Mouse (Mus musculus) neural tube, embryonic 12.5 days (tissue): ENCODE measurements around the gene Ttc3. TPM values are rescaled to one million over a fixed set of nuclear protein-coding genes. Genes with fewer than 3 reads are reported as not detected.

ENCODE experiments used
- ATAC-seq: fragments of 200-750 bp; cut with Nextera tagmentation; 2 replicates; pipeline ENCODE4 v1.8.0; 2017; ENCODE audit warnings: low read depth, mild to moderate bottlenecking, moderate TSS enrichment, moderate library complexity; ENCODE audit not compliant: low FRiP score
- H3K27ac ChIP-seq: fragments of 300-500 bp; sonication (generic); 2 replicates; pipeline ENCODE4 v1.5.1; 2016
- H3K27me3 ChIP-seq: fragments of 300-500 bp; sonication (generic); replicated peaks from 2 replicates; pipeline ENCODE4 v1.6.1; 2016; ENCODE audit warnings: mild to moderate bottlenecking
- H3K36me3 ChIP-seq: fragments of 300-500 bp; sonication (generic); 2 replicates; pipeline ENCODE4 v1.6.1; 2016; ENCODE audit warnings: mild to moderate bottlenecking
- H3K4me1 ChIP-seq: fragments of 300-500 bp; sonication (generic); 2 replicates; pipeline ENCODE4 v1.6.1; 2016
- H3K4me2 ChIP-seq: fragments of 300-500 bp; sonication (generic); replicated peaks from 2 replicates; pipeline ENCODE4 v1.6.1; 2016; ENCODE audit warnings: mild to moderate bottlenecking
- H3K4me3 ChIP-seq: fragments of 300-500 bp; sonication (generic); 2 replicates; pipeline ENCODE4 v1.5.1; 2016
- H3K9ac ChIP-seq: fragments of 300-500 bp; sonication (generic); 2 replicates; pipeline ENCODE4 v1.6.1; 2016; ENCODE audit warnings: mild to moderate bottlenecking
- H3K9me3 ChIP-seq: fragments of 300-500 bp; sonication (generic); 2 replicates; pipeline ENCODE4 v1.6.1; 2016; ENCODE audit warnings: mild to moderate bottlenecking
- WGBS: fragments of 180-500 bp; shearing (Covaris S2); methylation state at CpG from one replicate; pipeline ENCODE4 v1.1.7; 2016; 5-methylcytosine and 5-hydroxymethylcytosine counted together
- polyA plus RNA-seq: library from polyadenylated mRNA; unstranded; fragments of >200 nt; fragmentation: Nextera tagmentation; extraction: Ambion mirVana; gene quantifications from 2 replicates; pipeline ENCODE4 v1.2.1, GENCODE M21; 2016

Gene Ttc3
- polyA plus RNA-seq, 1 experiment from 2014 or later = 549 TPM

- Histone ChIP-seq H3K36me3 (peaks cover 23% of the 10 kb centered on the region; the same call in 1 of the 2 replicates), H3K27me3 (no peaks in the 10 kb centered on the region), H3K9me3 (no peaks in the 10 kb centered on the region), H3K4me2 (no peak overlapping the region), H3K9ac (no peak overlapping the region), H3K27ac (no peak overlapping the region), H3K4me1 (0 out of 2 replicates have a peak, but pooled peaks cover 5% of the 10 kb centered on the region), H3K4me3 (no peak overlapping the region)
- WGBS = 88% methylated on average over 4 of the region's 4 CpGs
- ATAC-seq = no peak
These were observed 31.8 kb downstream of the Ttc3 start for GRCm38 (mm10) chr16:94402185-94402584.

GRCm38 (mm10) chr16:94411287-94411686, 40.9 kb downstream of the Ttc3 start:
- WGBS = 95% methylated on average over 3 of the region's 3 CpGs
- H3K4me2 ChIP-seq = no peak overlapping the region
- no peak overlapping the region for H3K9ac ChIP-seq
- no peaks in the 10 kb centered on the region for H3K27me3 ChIP-seq
- H3K27ac ChIP-seq = no peak overlapping the region
- H3K36me3 ChIP-seq = peaks cover 44% of the 10 kb centered on the region
- no peak overlapping the region for H3K4me3 ChIP-seq
- ATAC-seq = no peak
- no peaks in the 10 kb centered on the region for H3K4me1 ChIP-seq
- H3K9me3 ChIP-seq = no peaks in the 10 kb centered on the region

GRCm38 (mm10) chr16:94412198-94412597, 41.8 kb downstream of the Ttc3 start:
- 96% methylated on average over 2 of the region's 2 CpGs for WGBS
- Histone ChIP-seq H3K4me1 (no peaks in the 10 kb centered on the region), H3K4me3 (no peak overlapping the region), H3K4me2 (no peak overlapping the region), H3K9me3 (no peaks in the 10 kb centered on the region), H3K9ac (no peak overlapping the region), H3K27me3 (no peaks in the 10 kb centered on the region), H3K27ac (no peak overlapping the region), H3K36me3 (peaks cover 40% of the 10 kb centered on the region)
- no peak for ATAC-seq

GRCm38 (mm10) chr16:94412760-94413159, 42.3 kb downstream of the Ttc3 start:
- H3K36me3 ChIP-seq = peaks cover 45% of the 10 kb centered on the region
- WGBS = 92% methylated on average over 4 of the region's 4 CpGs
- H3K9me3 ChIP-seq = no peaks in the 10 kb centered on the region
- H3K27me3 ChIP-seq = no peaks in the 10 kb centered on the region
- no peak overlapping the region for H3K4me3 ChIP-seq
- H3K9ac ChIP-seq = no peak overlapping the region
- no peak for ATAC-seq
- H3K4me1 ChIP-seq = no peaks in the 10 kb centered on the region
- H3K4me2 ChIP-seq = no peak overlapping the region
- no peak overlapping the region for H3K27ac ChIP-seq

- no peak for ATAC-seq
- H3K27me3 ChIP-seq = no peaks in the 10 kb centered on the region
- no peaks in the 10 kb centered on the region for H3K4me1 ChIP-seq
- H3K9me3 ChIP-seq = no peaks in the 10 kb centered on the region
- 94% methylated on average over 6 of the region's 6 CpGs for WGBS
- no peak overlapping the region for H3K9ac ChIP-seq
- H3K36me3 ChIP-seq = peaks cover 56% of the 10 kb centered on the region
- no peak overlapping the region for H3K27ac ChIP-seq
- H3K4me3 ChIP-seq = no peak overlapping the region
- H3K4me2 ChIP-seq = no peak overlapping the region
These were observed 43.7 kb downstream of the Ttc3 start for GRCm38 (mm10) chr16:94414151-94414550.

GRCm38 (mm10) chr16:94420498-94420897, 50.1 kb downstream of the Ttc3 start:
- peaks cover 84% of the 10 kb centered on the region for H3K36me3 ChIP-seq
- ATAC-seq = no peak
- WGBS = 93% methylated on average over 3 of the region's 3 CpGs

GRCm38 (mm10) chr16:94428948-94429347, 58.5 kb downstream of the Ttc3 start:
- Histone ChIP-seq H3K9ac (no peak overlapping the region), H3K36me3 (peaks cover 85% of the 10 kb centered on the region), H3K4me2 (no peak overlapping the region), H3K4me1 (no peaks in the 10 kb centered on the region), H3K27ac (no peak overlapping the region), H3K27me3 (no peaks in the 10 kb centered on the region), H3K9me3 (no peaks in the 10 kb centered on the region), H3K4me3 (no peak overlapping the region)
- ATAC-seq = no peak
- WGBS = 96% methylated on average over 4 of the region's 4 CpGs

More at GRCm38 (mm10) chr16:94420498-94420897, 50.1 kb downstream of the Ttc3 start:
- Histone ChIP-seq H3K4me2 (no peak overlapping the region), H3K9ac (no peak overlapping the region), H3K9me3 (0 out of 2 replicates have a peak, but pooled peaks cover 8% of the 10 kb centered on the region), H3K4me3 (no peak overlapping the region), H3K4me1 (no peaks in the 10 kb centered on the region), H3K27ac (no peak overlapping the region), H3K27me3 (no peaks in the 10 kb centered on the region)

GRCm38 (mm10) chr16:94435495-94436234, 65.2 kb downstream of the Ttc3 start:
- H3K9me3 ChIP-seq = no peaks in the 10 kb centered on the region
- 96% methylated on average over 8 of the region's 8 CpGs for WGBS
- ATAC-seq = no peak
- H3K4me1 ChIP-seq = no peaks in the 10 kb centered on the region
- no peak overlapping the region for H3K27ac ChIP-seq
- no peaks in the 10 kb centered on the region for H3K27me3 ChIP-seq
- no peak overlapping the region for H3K4me3 ChIP-seq
- H3K9ac ChIP-seq = no peak overlapping the region
- H3K36me3 ChIP-seq = peaks cover 91% of the 10 kb centered on the region
- H3K4me2 ChIP-seq = no peak overlapping the region

- Histone ChIP-seq H3K4me2 (no peak overlapping the region), H3K4me3 (no peak overlapping the region), H3K27me3 (no peaks in the 10 kb centered on the region), H3K36me3 (peaks cover 88% of the 10 kb centered on the region), H3K9me3 (no peaks in the 10 kb centered on the region), H3K4me1 (no peaks in the 10 kb centered on the region), H3K9ac (no peak overlapping the region), H3K27ac (no peak overlapping the region)
- WGBS = 98% methylated on average over 2 of the region's 2 CpGs
- no peak for ATAC-seq
These were observed 66.4 kb downstream of the Ttc3 start for GRCm38 (mm10) chr16:94436801-94437200.

GRCm38 (mm10) chr16:94441361-94441760, 70.9 kb downstream of the Ttc3 start:
- 86% methylated on average over 2 of the region's 2 CpGs for WGBS

GRCm38 (mm10) chr16:94449151-94449550, 78.7 kb downstream of the Ttc3 start:
- peaks cover 80% of the 10 kb centered on the region for H3K36me3 ChIP-seq
- H3K9me3 ChIP-seq = no peaks in the 10 kb centered on the region
- H3K4me2 ChIP-seq = no peak overlapping the region
- H3K27me3 ChIP-seq = no peaks in the 10 kb centered on the region
- no peak for ATAC-seq
- WGBS = 87% methylated on average over 8 of the region's 8 CpGs
- no peak overlapping the region for H3K9ac ChIP-seq
- no peaks in the 10 kb centered on the region for H3K4me1 ChIP-seq
- H3K27ac ChIP-seq = no peak overlapping the region
- H3K4me3 ChIP-seq = no peak overlapping the region

More at GRCm38 (mm10) chr16:94441361-94441760, 70.9 kb downstream of the Ttc3 start:
- peaks cover 76% of the 10 kb centered on the region for H3K36me3 ChIP-seq
- H3K27me3 ChIP-seq = no peaks in the 10 kb centered on the region
- no peak overlapping the region for H3K4me2 ChIP-seq
- H3K4me1 ChIP-seq = no peaks in the 10 kb centered on the region
- H3K9me3 ChIP-seq = no peaks in the 10 kb centered on the region
- ATAC-seq = no peak
- no peak overlapping the region for H3K4me3 ChIP-seq
- H3K27ac ChIP-seq = no peak overlapping the region
- H3K9ac ChIP-seq = no peak overlapping the region

GRCm38 (mm10) chr16:94449632-94450031, 79.2 kb downstream of the Ttc3 start:
- H3K9me3 ChIP-seq = no peaks in the 10 kb centered on the region
- WGBS = 94% methylated on average over 7 of the region's 7 CpGs
- no peak for ATAC-seq
- no peak overlapping the region for H3K27ac ChIP-seq
- H3K4me3 ChIP-seq = no peak overlapping the region
- no peaks in the 10 kb centered on the region for H3K27me3 ChIP-seq
- no peaks in the 10 kb centered on the region for H3K4me1 ChIP-seq
- H3K9ac ChIP-seq = no peak overlapping the region
- H3K4me2 ChIP-seq = no peak overlapping the region
- H3K36me3 ChIP-seq = peaks cover 82% of the 10 kb centered on the region
